Mouse (Mus musculus): ENCODE measurements around the gene Vmn1r218. TPM values are rescaled to one million over a fixed set of nuclear protein-coding genes. Genes with fewer than 3 reads are reported as not detected.
"Not testable (repeated sequence)": the region's sequence is repeated elsewhere in the genome, so short reads cannot be mapped to it uniquely, and the experiment has no call there.

Gene Vmn1r218
- polyA plus RNA-seq (2015; fragmentation: Nextera tagmentation; extraction: Ambion mirVana) = not detected in 2 replicates

DNA sequence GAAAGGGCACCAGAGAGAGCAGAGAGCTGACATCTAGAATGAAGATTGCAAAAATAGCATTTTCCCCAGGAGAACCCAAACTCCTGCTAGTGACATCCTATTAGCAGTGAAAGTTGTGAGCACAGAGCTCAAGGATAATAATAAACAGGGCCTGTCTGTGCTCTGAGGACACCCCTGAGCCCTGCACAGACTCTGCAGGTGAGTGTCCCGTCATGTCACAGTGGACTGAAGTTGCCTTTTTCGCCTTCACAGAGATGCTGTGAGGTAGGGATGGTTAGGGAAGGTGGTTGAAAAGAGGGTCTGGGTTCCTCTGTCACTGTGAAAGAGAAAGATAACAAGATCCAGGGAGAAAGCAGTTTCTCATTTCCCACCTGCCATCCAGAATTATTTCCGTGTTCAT, at the start of gene Vmn1r218:
Vmn1r218 (plus strand) TSS at position 57 of the 400 bp plus-strand sequence.
- WGBS = 59% methylated on average over 3 of the region's 3 CpGs
- no peaks in the 10 kb centered on the region for H3K27me3 ChIP-seq (ENCODE audit: control insufficient read depth, insufficient read depth, low read depth, low read length)
- H3K27ac ChIP-seq (ENCODE audit: low read length) = no peak within 1 kb of the TSS
- H3K4me3 ChIP-seq (ENCODE audit: low read length) = no peak within 1 kb of the TSS
- H3K4me2 ChIP-seq (ENCODE audit: low read depth, low read length) = no peak within 1 kb of the TSS
- H3K9ac ChIP-seq (ENCODE audit: low read length) = no peak within 1 kb of the TSS
- no peaks in the 10 kb centered on the region for H3K36me3 ChIP-seq (ENCODE audit: control insufficient read depth, insufficient read depth, low read length)
- H3K4me1 ChIP-seq (replicated peaks; ENCODE audit: control insufficient read depth, insufficient read depth, low read length) = no peaks in the 10 kb centered on the region
- ATAC-seq (ENCODE audit: low read depth) = no peak
- H3K9me3 ChIP-seq (ENCODE audit: control insufficient read depth, low read length) = no peaks in the 10 kb centered on the region

DNA sequence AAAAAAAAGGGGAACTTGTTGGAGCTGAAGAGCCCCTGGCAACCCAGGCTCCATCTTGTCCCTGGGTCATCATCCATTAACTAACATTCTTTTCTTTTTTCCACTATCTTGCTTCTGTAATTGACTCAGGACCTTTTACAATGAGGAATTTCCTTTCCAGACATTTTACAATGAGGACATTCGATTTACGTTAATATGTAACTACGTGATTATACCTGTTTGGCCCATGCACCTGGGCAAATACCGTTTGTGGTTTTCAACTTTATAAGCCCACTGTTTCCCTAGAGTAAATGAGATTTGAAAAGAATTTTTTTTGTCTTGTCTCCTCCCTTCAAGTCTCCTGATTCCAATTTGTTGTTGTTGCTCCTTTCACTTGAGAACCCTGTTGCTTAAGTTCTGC, 38.6 kb upstream of the Vmn1r218 start:
- H3K4me1 ChIP-seq (replicated peaks; ENCODE audit: control insufficient read depth, insufficient read depth, low read length) = no peaks in the 10 kb centered on the region
- no peaks in the 10 kb centered on the region for H3K36me3 ChIP-seq (ENCODE audit: control insufficient read depth, insufficient read depth, low read length)
- no peak overlapping the region for H3K9ac ChIP-seq (ENCODE audit: low read length)
- 77% methylated on average over 4 of the region's 4 CpGs for WGBS
- no peaks in the 10 kb centered on the region for H3K27me3 ChIP-seq (ENCODE audit: control insufficient read depth, insufficient read depth, low read depth, low read length)
- H3K27ac ChIP-seq (ENCODE audit: low read length) = no peak overlapping the region
- H3K9me3 ChIP-seq (ENCODE audit: control insufficient read depth, low read length) = no peaks in the 10 kb centered on the region
- H3K4me2 ChIP-seq (ENCODE audit: low read depth, low read length) = no peak overlapping the region
- H3K4me3 ChIP-seq (ENCODE audit: low read length) = no peak overlapping the region
- ATAC-seq (ENCODE audit: low read depth) = no peak

GRCm38 (mm10) chr13:23118126-23118525, 14.8 kb upstream of the Vmn1r218 start, which contains the start of gene Vmn1r217:
TSS of gene Vmn1r217 (minus strand) at chr13:23118226.
- H3K4me1 ChIP-seq (replicated peaks; ENCODE audit: control insufficient read depth, insufficient read depth, low read length); H3K4me3 ChIP-seq (ENCODE audit: low read length); ATAC-seq (ENCODE audit: low read depth); H3K36me3 ChIP-seq (ENCODE audit: control insufficient read depth, insufficient read depth, low read length); H3K9me3 ChIP-seq (ENCODE audit: control insufficient read depth, low read length); H3K27ac ChIP-seq (ENCODE audit: low read length); H3K9ac ChIP-seq (ENCODE audit: low read length); H3K4me2 ChIP-seq (ENCODE audit: low read depth, low read length); H3K27me3 ChIP-seq (ENCODE audit: control insufficient read depth, insufficient read depth, low read depth, low read length): not testable (repeated sequence)
- 70% methylated on average over 1 of the region's 1 CpGs for WGBS

DNA sequence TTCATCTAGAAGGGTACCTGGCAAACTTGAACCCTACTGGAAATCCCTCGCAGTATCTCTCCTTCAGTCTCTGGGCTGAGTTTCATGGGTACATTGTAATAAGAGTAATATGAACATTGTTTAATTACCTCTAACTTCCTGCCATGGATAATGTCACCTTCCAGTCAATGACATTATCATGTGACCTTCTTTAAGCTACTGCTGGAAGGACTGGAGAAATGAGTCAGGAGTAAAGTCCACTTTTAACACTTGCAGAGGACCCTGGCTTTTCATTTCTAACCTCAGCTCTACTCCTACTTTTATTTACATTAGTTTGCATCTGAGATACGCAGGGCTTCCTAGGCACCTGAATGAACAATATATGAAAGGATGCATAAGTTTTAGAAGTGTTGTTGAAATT, 12.3 kb upstream of the Vmn1r218 start:
- 63% methylated on average over 2 of the region's 2 CpGs for WGBS

GRCm38 (mm10) chr13:23133501-23133900, 546 bp downstream of the Vmn1r218 start:
- Histone ChIP-seq H3K27me3 (ENCODE audit: control insufficient read depth, insufficient read depth, low read depth, low read length) (no peaks in the 10 kb centered on the region), H3K36me3 (ENCODE audit: control insufficient read depth, insufficient read depth, low read length) (no peaks in the 10 kb centered on the region), H3K9me3 (ENCODE audit: control insufficient read depth, low read length) (no peaks in the 10 kb centered on the region), H3K9ac (ENCODE audit: low read length) (no peak overlapping the region), H3K4me1 (replicated peaks; ENCODE audit: control insufficient read depth, insufficient read depth, low read length) (no peaks in the 10 kb centered on the region), H3K4me2 (ENCODE audit: low read depth, low read length) (no peak overlapping the region), H3K4me3 (ENCODE audit: low read length) (no peak overlapping the region), H3K27ac (ENCODE audit: low read length) (no peak overlapping the region)
- ATAC-seq (ENCODE audit: low read depth) = no peak
- WGBS = 54% methylated on average over 1 of the region's 1 CpGs

More for the DNA sequence above, 12.3 kb upstream of the Vmn1r218 start:
- no peak for ATAC-seq (ENCODE audit: low read depth)
- H3K36me3 ChIP-seq (ENCODE audit: control insufficient read depth, insufficient read depth, low read length) = no peaks in the 10 kb centered on the region
- H3K4me2 ChIP-seq (ENCODE audit: low read depth, low read length) = no peak overlapping the region
- no peaks in the 10 kb centered on the region for H3K4me1 ChIP-seq (replicated peaks; ENCODE audit: control insufficient read depth, insufficient read depth, low read length)
- H3K9ac ChIP-seq (ENCODE audit: low read length) = no peak overlapping the region
- no peaks in the 10 kb centered on the region for H3K9me3 ChIP-seq (ENCODE audit: control insufficient read depth, low read length)
- H3K27me3 ChIP-seq (ENCODE audit: control insufficient read depth, insufficient read depth, low read depth, low read length) = no peaks in the 10 kb centered on the region
- no peak overlapping the region for H3K27ac ChIP-seq (ENCODE audit: low read length)
- H3K4me3 ChIP-seq (ENCODE audit: low read length) = no peak overlapping the region

DNA sequence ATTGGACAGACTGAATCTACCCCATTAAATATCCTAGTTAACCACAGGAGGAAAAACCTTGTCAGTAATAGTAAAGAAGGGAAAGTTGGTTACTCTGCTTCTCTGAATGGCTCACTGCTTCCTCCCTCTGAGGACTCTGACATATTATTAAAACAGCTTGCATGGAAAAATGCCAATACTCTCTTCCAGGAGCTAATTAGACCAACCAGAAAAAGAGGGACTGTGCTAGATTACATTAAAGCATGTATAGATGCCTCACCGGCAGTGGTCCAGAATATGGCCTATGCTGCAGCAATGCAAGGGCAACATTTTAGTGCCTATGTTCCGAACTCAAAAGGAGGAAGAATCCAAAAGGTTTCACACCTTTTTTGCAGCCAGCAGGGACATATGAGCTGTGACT, 5.9 kb downstream of the Vmn1r218 start:
- Histone ChIP-seq H3K9ac (ENCODE audit: low read length) (no peak overlapping the region), H3K4me2 (ENCODE audit: low read depth, low read length) (no peak overlapping the region), H3K27ac (ENCODE audit: low read length) (no peak overlapping the region), H3K27me3 (ENCODE audit: control insufficient read depth, insufficient read depth, low read depth, low read length) (no peaks in the 10 kb centered on the region), H3K4me3 (ENCODE audit: low read length) (no peak overlapping the region), H3K9me3 (ENCODE audit: control insufficient read depth, low read length) (no peaks in the 10 kb centered on the region), H3K36me3 (ENCODE audit: control insufficient read depth, insufficient read depth, low read length) (no peaks in the 10 kb centered on the region), H3K4me1 (replicated peaks; ENCODE audit: control insufficient read depth, insufficient read depth, low read length) (no peaks in the 10 kb centered on the region)
- WGBS = 76% methylated on average over 2 of the region's 2 CpGs
- ATAC-seq (ENCODE audit: low read depth) = no peak

GRCm38 (mm10) chr13:23157848-23158247, 24.9 kb downstream of the Vmn1r218 start:
- WGBS = 34% methylated on average over 3 of the region's 3 CpGs

GRCm38 (mm10) chr13:23159012-23159411, 26.1 kb downstream of the Vmn1r218 start, which contains the start of gene Vmn1r219:
TSS of gene Vmn1r219 (plus strand) at chr13:23159312.
- Histone ChIP-seq H3K27ac (ENCODE audit: low read length) (no peak within 1 kb of the TSS), H3K4me2 (ENCODE audit: low read depth, low read length) (no peak within 1 kb of the TSS), H3K4me3 (ENCODE audit: low read length) (no peak within 1 kb of the TSS), H3K4me1 (replicated peaks; ENCODE audit: control insufficient read depth, insufficient read depth, low read length) (no peaks in the 10 kb centered on the region), H3K27me3 (ENCODE audit: control insufficient read depth, insufficient read depth, low read depth, low read length) (no peaks in the 10 kb centered on the region), H3K9ac (ENCODE audit: low read length) (no peak within 1 kb of the TSS), H3K9me3 (ENCODE audit: control insufficient read depth, low read length) (no peaks in the 10 kb centered on the region), H3K36me3 (ENCODE audit: control insufficient read depth, insufficient read depth, low read length) (no peaks in the 10 kb centered on the region)
- no peak for ATAC-seq (ENCODE audit: low read depth)
- 74% methylated on average over 4 of the region's 4 CpGs for WGBS

More at GRCm38 (mm10) chr13:23157848-23158247, 24.9 kb downstream of the Vmn1r218 start:
- no peaks in the 10 kb centered on the region for H3K9me3 ChIP-seq (ENCODE audit: control insufficient read depth, low read length)
- H3K36me3 ChIP-seq (ENCODE audit: control insufficient read depth, insufficient read depth, low read length) = no peaks in the 10 kb centered on the region
- no peak overlapping the region for H3K4me2 ChIP-seq (ENCODE audit: low read depth, low read length)
- peak; percentile 28; the same call in 1 of the 2 replicates for ATAC-seq (ENCODE audit: low read depth)
- no peak overlapping the region for H3K27ac ChIP-seq (ENCODE audit: low read length)
- H3K27me3 ChIP-seq (ENCODE audit: control insufficient read depth, insufficient read depth, low read depth, low read length) = no peaks in the 10 kb centered on the region
- H3K4me1 ChIP-seq (replicated peaks; ENCODE audit: control insufficient read depth, insufficient read depth, low read length) = no peaks in the 10 kb centered on the region
- no peak overlapping the region for H3K4me3 ChIP-seq (ENCODE audit: low read length)
- H3K9ac ChIP-seq (ENCODE audit: low read length) = no peak overlapping the region

DNA sequence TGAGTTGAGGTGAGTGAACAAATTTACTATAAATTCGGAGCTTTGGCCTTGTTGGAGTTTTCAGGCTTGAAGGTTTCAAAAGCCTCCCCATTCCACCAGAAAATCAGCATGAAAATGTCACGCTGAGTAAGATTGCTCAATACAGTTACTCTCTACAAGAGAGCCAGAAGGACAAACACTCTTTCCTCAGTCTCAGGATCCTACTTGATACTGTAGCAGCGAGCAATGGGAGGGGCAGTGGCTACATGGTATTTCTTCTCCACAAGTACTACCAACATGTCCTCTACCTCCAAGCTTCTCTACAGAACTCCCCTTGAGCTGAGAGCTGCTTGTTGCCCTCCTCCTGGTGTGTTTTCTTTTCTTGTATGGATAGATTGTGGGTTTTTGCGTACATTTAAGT, 33.5 kb downstream of the Vmn1r218 start:
- H3K4me2 ChIP-seq (ENCODE audit: low read depth, low read length); H3K4me1 ChIP-seq (replicated peaks; ENCODE audit: control insufficient read depth, insufficient read depth, low read length); H3K27ac ChIP-seq (ENCODE audit: low read length); H3K9me3 ChIP-seq (ENCODE audit: control insufficient read depth, low read length); H3K4me3 ChIP-seq (ENCODE audit: low read length); H3K9ac ChIP-seq (ENCODE audit: low read length); H3K27me3 ChIP-seq (ENCODE audit: control insufficient read depth, insufficient read depth, low read depth, low read length); H3K36me3 ChIP-seq (ENCODE audit: control insufficient read depth, insufficient read depth, low read length); ATAC-seq (ENCODE audit: low read depth): not testable (repeated sequence)
- 65% methylated on average over 4 of the region's 4 CpGs for WGBS

GRCm38 (mm10) chr13:23187875-23188274, 54.9 kb downstream of the Vmn1r218 start, which contains the start of gene Vmn1r220:
TSS of gene Vmn1r220 (minus strand) at chr13:23187975.
- H3K27ac ChIP-seq (ENCODE audit: low read length) = no peak within 1 kb of the TSS
- H3K4me1 ChIP-seq (replicated peaks; ENCODE audit: control insufficient read depth, insufficient read depth, low read length) = no peaks in the 10 kb centered on the region
- no peak within 1 kb of the TSS for H3K4me3 ChIP-seq (ENCODE audit: low read length)
- 78% methylated on average over 2 of the region's 2 CpGs for WGBS
- H3K36me3 ChIP-seq (ENCODE audit: control insufficient read depth, insufficient read depth, low read length) = no peaks in the 10 kb centered on the region
- H3K9ac ChIP-seq (ENCODE audit: low read length) = no peak within 1 kb of the TSS
- H3K9me3 ChIP-seq (ENCODE audit: control insufficient read depth, low read length) = no peaks in the 10 kb centered on the region
- no peak for ATAC-seq (ENCODE audit: low read depth)
- H3K27me3 ChIP-seq (ENCODE audit: control insufficient read depth, insufficient read depth, low read depth, low read length) = no peaks in the 10 kb centered on the region
- H3K4me2 ChIP-seq (ENCODE audit: low read depth, low read length) = no peak within 1 kb of the TSS

Data from lung, embryonic 16.5 days (tissue).